In genomic region chr11:69415668-69416451, GRCm38 (mm10) we compare ENCODE assay signal across 8 mouse cellular contexts. TPM values are rescaled to one million over a fixed set of nuclear protein-coding genes. Genes with fewer than 3 reads are reported as not detected.
DNase-seq lines count a peak whose midpoint lies in the region; ATAC-seq and TF ChIP-seq lines count a peak whose summit lies in the region.

No protein-coding gene starts in this region.

- in situ Hi-C loops in ES-E14 (cut with MboI; ENCODE audit: low sequenced_read_pairs in 2 of 2, unreplicated experiment in 2 of 2) = no loop called here

- H3K4me2 ChIP-seq in midbrain, embryonic 13.5 days (replicated peaks) = peak overlapping the region; percentile 96

- peak; percentile 62 to 82 for DNase-seq in adrenal gland, adult (ENCODE audit: inconsistent age in 2 of 2, low spot score in 1 of 2)
- no peak for DNase-seq in adrenal gland, adult 8-10 months
- DNase-seq in ES-E14 (ENCODE audit: low read depth, low spot score) = no peak
- peak; percentile 88 for DNase-seq in embryo, embryonic 10.5 days (ENCODE audit: low spot score)
- DNase-seq in heart, postnatal 10 days = peak; percentile 72 to 78
- peak; percentile 69 to 85 for DNase-seq in kidney, postnatal 4 days
- peak; percentile 79 for DNase-seq in thymus, postnatal 14 days

- no peaks in the 10 kb centered on the region for H3K9me3 ChIP-seq in ES-E14 (ENCODE audit: control insufficient read depth, insufficient read depth, low read depth, low read length)
- H3K9me3 ChIP-seq in midbrain, embryonic 13.5 days = no peaks in the 10 kb centered on the region

- peaks cover 10 to 32% of the 10 kb centered on the region in 2 experiments for H3K4me1 ChIP-seq in ES-E14 (ENCODE audit: control insufficient read depth in 2 of 2, insufficient read depth in 2 of 2, low read length in 2 of 2, poor library complexity in 1 of 2)
- peaks cover 78% of the 10 kb centered on the region for H3K4me1 ChIP-seq in midbrain, embryonic 13.5 days (replicated peaks)

- WGBS in midbrain, embryonic 13.5 days = under 1% methylated on average over 16 of the region's 25 CpGs

- peaks cover 11% of the 10 kb centered on the region for H3K27me3 ChIP-seq in midbrain, embryonic 13.5 days

- peak overlapping the region; percentile 61 to 74 for H3K4me3 ChIP-seq in ES-E14 (ENCODE audit: insufficient read depth in 1 of 2, low read depth in 1 of 2, low read length in 2 of 2, poor library complexity in 1 of 2, severe bottlenecking in 1 of 2)
- peak overlapping the region; percentile 83 for H3K4me3 ChIP-seq in midbrain, embryonic 13.5 days (replicated peaks)

- ATAC-seq in midbrain, embryonic 13.5 days = no peak

- peak overlapping the region; percentile 61 for H3K27ac ChIP-seq in ES-E14 (ENCODE audit: insufficient read depth, low read depth, low read length, poor library complexity, severe bottlenecking)
- H3K27ac ChIP-seq in midbrain, embryonic 13.5 days = peak overlapping the region; percentile 100

- intact Hi-C loops in heart, postnatal 10 days (cut with DNase I) = loop anchor here (10.0 kb wide), 1 partner anchor 321 kb away; the partner anchor contains the start of gene Per1

- H3K9ac ChIP-seq in ES-E14 (ENCODE audit: insufficient read depth, low read depth, low read length, poor library complexity, severe bottlenecking) = peak overlapping the region; percentile 56
- peak overlapping the region; percentile 99 for H3K9ac ChIP-seq in midbrain, embryonic 13.5 days (replicated peaks)

- no peaks in the 10 kb centered on the region for H3K36me3 ChIP-seq in ES-E14 (ENCODE audit: control insufficient read depth, insufficient read depth, low read length, poor library complexity, severe bottlenecking)
- H3K36me3 ChIP-seq in midbrain, embryonic 13.5 days = peaks cover 15% of the 10 kb centered on the region

TF ChIP-seq in ES-E14, 5 proteins besides CTCF, POLR2A, EP300 and RAD21:
- TF ChIP-seq MAFK (IDR thresholded peaks at IDR 0.05; ENCODE audit: insufficient read depth, low read depth, low read length) (no peak), ZNF384 (IDR thresholded peaks at IDR 0.05; ENCODE audit: low read depth, low read length) (no peak), ZC3H11A (IDR thresholded peaks at IDR 0.05; ENCODE audit: borderline replicate concordance, low read depth, low read length) (no peak), CHD2 (IDR thresholded peaks at IDR 0.05; ENCODE audit: low read depth, low read length) (no peak), HCFC1 (IDR thresholded peaks at IDR 0.05; ENCODE audit: borderline replicate concordance, insufficient read depth, low read length) (no peak)

RNA-seq across cellular contexts. Expression of gene Kdm6b, which starts 2.4 kb away (rescaled TPM):
- 10 to 100 TPM; 20.4 to 44.2 (median 35.1) TPM for total RNA-seq in adrenal gland, adult 8-10 months (2022)
- 7.9 and 9.4 TPM in 2 replicates for total RNA-seq in ES-E14 (2012; rRNA removed)
- 10 to 100 TPM; 48.3 to 52.2 TPM for total RNA-seq in heart, postnatal 10 days (2021)
- polyA plus RNA-seq in midbrain, embryonic 13.5 days (2015; fragmentation: Nextera tagmentation; extraction: Ambion mirVana) = 54.9 and 59.2 TPM in 2 replicates

RNA-seq across cellular contexts. Expression of gene Tmem88, which starts 17.8 kb away (rescaled TPM):
- total RNA-seq in adrenal gland, adult 8-10 months (2022) = 10 to 100 TPM in 2 of 4 experiments, 1 to 10 TPM in 2; 6.3 to 16.0 (median 10.4) TPM
- 23.9 and 43.3 TPM in 2 replicates for total RNA-seq in ES-E14 (2012; rRNA removed)
- 10 to 100 TPM; 53.3 to 54.0 TPM for total RNA-seq in heart, postnatal 10 days (2021)
- 4.9 and 7.0 TPM in 2 replicates for polyA plus RNA-seq in midbrain, embryonic 13.5 days (2015; fragmentation: Nextera tagmentation; extraction: Ambion mirVana)

RNA-seq across cellular contexts. Expression of gene Cyb5d1, which starts 20.4 kb away (rescaled TPM):
- 10 to 100 TPM; 53.9 to 65.7 (median 60.5) TPM for total RNA-seq in adrenal gland, adult 8-10 months (2022)
- total RNA-seq in ES-E14 (2012; rRNA removed) = 18.8 and 29.0 TPM in 2 replicates
- total RNA-seq in heart, postnatal 10 days (2021) = 10 to 100 TPM; 27.5 to 30.2 TPM
- 41.8 and 47.7 TPM in 2 replicates for polyA plus RNA-seq in midbrain, embryonic 13.5 days (2015; fragmentation: Nextera tagmentation; extraction: Ambion mirVana)

RNA-seq across cellular contexts. Expression of gene Naa38, which starts 20.6 kb away (rescaled TPM):
- 100 to 1,000 TPM; 138 to 160 (median 154) TPM for total RNA-seq in adrenal gland, adult 8-10 months (2022)
- 191 and 202 TPM in 2 replicates for total RNA-seq in ES-E14 (2012; rRNA removed)
- 10 to 100 TPM; 94.1 to 95.0 TPM for total RNA-seq in heart, postnatal 10 days (2021)
- polyA plus RNA-seq in midbrain, embryonic 13.5 days (2015; fragmentation: Nextera tagmentation; extraction: Ambion mirVana) = 92.2 and 105 TPM in 2 replicates

RNA-seq across cellular contexts. Expression of gene Chd3, which starts 46.7 kb away (rescaled TPM):
- 100 to 1,000 TPM in 2 of 4 experiments, 10 to 100 TPM in 2; 89.8 to 169 (median 115) TPM for total RNA-seq in adrenal gland, adult 8-10 months (2022)
- total RNA-seq in ES-E14 (2012; rRNA removed) = 21.6 and 27.0 TPM in 2 replicates
- 10 to 100 TPM; 62.0 to 66.7 TPM for total RNA-seq in heart, postnatal 10 days (2021)
- polyA plus RNA-seq in midbrain, embryonic 13.5 days (2015; fragmentation: Nextera tagmentation; extraction: Ambion mirVana) = 83.5 and 91.9 TPM in 2 replicates

Comparison
In these comparisons a context has a peak if more than half of its experiments do, and no peak if none do; other contexts are left out.
1. DNase-seq: peak in adrenal gland, adult (2 of 2), embryo, embryonic 10.5 days (single experiment), heart, postnatal 10 days (2 of 2), kidney, postnatal 4 days (2 of 2) and thymus, postnatal 14 days (single experiment); none in adrenal gland, adult 8-10 months (single experiment) and ES-E14 (single experiment).